Mouse (Mus musculus): ENCODE data around the gene Phactr3. TPM values are rescaled to one million over a fixed set of nuclear protein-coding genes. Genes with fewer than 3 reads are reported as not detected.

Phactr3 gene
- polyA plus RNA-seq, 1 experiment from 2014 or later = 37.8 TPM

Other genes starting within 250 kb of the Phactr3 start
- gene Gm14327, start 221.9 kb upstream of the Phactr3 start, polyA plus RNA-seq (2015; fragmentation: Nextera tagmentation; extraction: Ambion mirVana) = 2.0 and 2.4 TPM in 2 replicates
- 0.47 TPM in 1 of 2 replicates, not detected in the other for gene Zfp972, start 193.4 kb upstream of the Phactr3 start, polyA plus RNA-seq (2015; fragmentation: Nextera tagmentation; extraction: Ambion mirVana)
- gene Gm14326, start 161.7 kb upstream of the Phactr3 start, polyA plus RNA-seq (2015; fragmentation: Nextera tagmentation; extraction: Ambion mirVana) = 11.9 and 13.6 TPM in 2 replicates
- 9.2 and 9.6 TPM in 2 replicates for gene Zfp971, start 95.7 kb upstream of the Phactr3 start, polyA plus RNA-seq (2015; fragmentation: Nextera tagmentation; extraction: Ambion mirVana)
- gene Zfp931, start 40.5 kb upstream of the Phactr3 start, polyA plus RNA-seq (2015; fragmentation: Nextera tagmentation; extraction: Ambion mirVana) = 12.6 and 15.5 TPM in 2 replicates

Measured in midbrain, embryonic 13.5 days (tissue).